7 mouse cellular contexts compared by ENCODE assay signal in the genomic region with DNA sequence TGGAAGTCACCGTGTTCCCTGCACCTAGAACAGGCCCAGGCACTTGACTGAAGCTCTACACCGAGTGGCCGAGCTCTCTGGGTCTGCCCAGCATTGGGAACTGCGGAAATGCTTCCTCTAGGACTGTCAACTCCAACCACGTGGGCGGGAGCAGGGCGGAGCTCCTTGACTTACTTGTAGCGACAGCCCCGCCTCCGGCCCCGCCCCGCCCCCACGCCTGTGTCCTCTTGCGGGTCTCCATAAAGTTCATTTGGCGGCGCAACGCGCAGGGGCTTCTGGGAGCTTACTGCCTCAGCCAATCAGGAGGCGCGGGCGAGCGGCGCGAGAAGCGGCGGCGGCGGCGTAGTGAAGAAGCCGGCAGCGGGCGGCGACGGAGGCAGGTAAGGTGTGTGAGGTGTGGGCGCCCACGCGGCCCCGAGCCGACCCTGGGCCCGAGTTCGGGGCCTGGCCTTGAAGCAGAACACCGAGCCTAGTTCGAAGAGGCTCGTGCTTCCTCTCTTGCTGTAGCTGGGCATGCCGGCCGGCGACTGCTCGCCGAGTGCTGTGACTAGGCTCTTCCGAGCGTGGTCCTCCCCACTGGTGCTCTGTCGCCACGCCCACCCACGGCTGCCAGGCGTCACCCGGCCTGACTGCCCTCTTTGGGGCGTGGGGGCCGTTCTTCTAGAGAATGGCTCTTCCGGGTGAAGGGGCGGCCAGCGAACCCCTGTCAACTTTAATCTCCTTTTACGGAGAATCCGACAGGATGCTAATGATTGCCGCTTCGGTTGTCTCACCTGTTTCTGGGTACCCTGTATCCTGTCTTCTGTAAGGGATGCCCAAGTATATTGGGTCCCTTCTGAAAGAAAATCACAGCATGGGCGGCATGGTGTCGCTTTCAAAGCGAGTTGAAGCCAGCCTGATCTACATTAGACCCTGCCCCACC. TPM values are rescaled to one million over a fixed set of nuclear protein-coding genes. Genes with fewer than 3 reads are reported as not detected.
DNase-seq lines count a peak whose midpoint lies in the region; ATAC-seq lines count a peak whose summit lies in the region.

Gene Nup93, plus strand, starts transcription at position 313 of the 922 bp plus-strand sequence.

- ATAC-seq in intestine, embryonic 16.5 days, result peak; percentile 98
- peak; percentile 98 for ATAC-seq in midbrain, embryonic 11.5 days (ENCODE audit: low FRiP score)

- under 1% methylated on average over 67 of the region's 68 CpGs for WGBS in intestine, embryonic 16.5 days
- WGBS in midbrain, embryonic 11.5 days, result under 1% methylated on average over 67 of the region's 68 CpGs

- H3K4me2 ChIP-seq in intestine, embryonic 16.5 days (ENCODE audit: low read depth, low read length), result peak within 1 kb of the TSS; percentile 67
- peak within 1 kb of the TSS; percentile 90 for H3K4me2 ChIP-seq in midbrain, embryonic 11.5 days

- peak within 1 kb of the TSS; percentile 83 for H3K9ac ChIP-seq in intestine, embryonic 16.5 days (ENCODE audit: low read depth, low read length)
- peak within 1 kb of the TSS; percentile 84 for H3K9ac ChIP-seq in midbrain, embryonic 11.5 days (ENCODE audit: low read length)

- intact Hi-C loops in left cerebral cortex, postnatal 36 days (cut with DNase I), result loop anchor here (2.0 kb wide), 1 partner anchor 52 kb away; no protein-coding TSS in a partner anchor

- peak within 1 kb of the TSS; percentile 57 for H3K27ac ChIP-seq in intestine, embryonic 16.5 days (ENCODE audit: low read length)
- H3K27ac ChIP-seq in midbrain, embryonic 11.5 days (ENCODE audit: low read depth, low read length), result no peak within 1 kb of the TSS

- H3K27me3 ChIP-seq in intestine, embryonic 16.5 days (replicated peaks; ENCODE audit: control insufficient read depth, insufficient read depth, low read length), result no peaks in the 10 kb centered on the region
- H3K27me3 ChIP-seq in midbrain, embryonic 11.5 days (ENCODE audit: control insufficient read depth, insufficient read depth, low read length), result no peaks in the 10 kb centered on the region; the same call in 1 of the 2 replicates

- no peaks in the 10 kb centered on the region for H3K9me3 ChIP-seq in intestine, embryonic 16.5 days (ENCODE audit: control insufficient read depth, low read length)
- H3K9me3 ChIP-seq in midbrain, embryonic 11.5 days (ENCODE audit: control insufficient read depth, low read length), result no peaks in the 10 kb centered on the region

- peak; percentile 99 for DNase-seq in adrenal gland, adult 8-10 months
- DNase-seq in embryo, embryonic 9.5 days (ENCODE audit: extremely low spot score), result peak; percentile 99
- DNase-seq in gastrocnemius, postnatal 4 days (ENCODE audit: low spot score in 2 of 2), result peak; percentile 96 to 98
- peak; percentile 96 to 98 for DNase-seq in left cerebral cortex, postnatal 36 days (ENCODE audit: low spot score in 2 of 2)
- DNase-seq in midbrain, embryonic 11.5 days (ENCODE audit: low spot score, missing footprints), result peak; percentile 100
- DNase-seq in skeletal muscle tissue, adult 2 months (ENCODE audit: low read depth, low spot score), result peak; percentile 98

- peak within 1 kb of the TSS; percentile 86 for H3K4me3 ChIP-seq in intestine, embryonic 16.5 days (ENCODE audit: low read length)
- peak within 1 kb of the TSS; percentile 86 for H3K4me3 ChIP-seq in midbrain, embryonic 11.5 days (ENCODE audit: low read depth, low read length)

- no peaks in the 10 kb centered on the region for H3K36me3 ChIP-seq in intestine, embryonic 16.5 days (ENCODE audit: control insufficient read depth, insufficient read depth, low read length)
- H3K36me3 ChIP-seq in midbrain, embryonic 11.5 days (ENCODE audit: control insufficient read depth, insufficient read depth, low read length), result no peaks in the 10 kb centered on the region

- H3K4me1 ChIP-seq in intestine, embryonic 16.5 days (ENCODE audit: control insufficient read depth, insufficient read depth, low read length), result peaks cover 13% of the 10 kb centered on the region
- H3K4me1 ChIP-seq in midbrain, embryonic 11.5 days (ENCODE audit: control insufficient read depth, insufficient read depth, low read length), result peaks cover 8% of the 10 kb centered on the region

RNA-seq across cellular contexts. Expression of gene Nup93, which starts in this region (rescaled TPM):
- total RNA-seq in adrenal gland, adult 8-10 months (2022), result 10 to 100 TPM; 14.4 to 19.4 (median 17.0) TPM
- total RNA-seq in gastrocnemius, postnatal 4 days (2021), result 10 to 100 TPM; 26.7 to 32.9 TPM
- 56.9 and 66.4 TPM in 2 replicates for polyA plus RNA-seq in intestine, embryonic 16.5 days (2015; fragmentation: Nextera tagmentation; extraction: Ambion mirVana)
- 10 to 100 TPM; 37.2 to 64.5 TPM for total RNA-seq in left cerebral cortex, postnatal 36 days (2021)
- polyA plus RNA-seq in midbrain, embryonic 11.5 days (2014; fragmentation: Nextera tagmentation; extraction: Ambion mirVana), result 118 and 121 TPM in 2 replicates
